Mouse (Mus musculus) thymus, adult 2 months (tissue): ENCODE results near the gene Ryr1.

Experiments
- CTCF ChIP-seq: fragments of 200-500 bp; IDR thresholded peaks from 2 replicates; pipeline ENCODE4 v1.5.1; 2012; ENCODE audit warnings: mild to moderate bottlenecking, control low read depth, low read length, moderate library complexity, borderline replicate concordance; ENCODE audit not compliant: control insufficient read depth, poor library complexity, insufficient read depth; ENCODE audit errors: extremely low read depth
- POLR2A ChIP-seq: fragments of 200-500 bp; IDR thresholded peaks from 2 replicates; pipeline ENCODE4 v1.6.1; 2012; ENCODE audit warnings: mild to moderate bottlenecking, low read length, control low read depth, moderate library complexity; ENCODE audit not compliant: control insufficient read depth, poor library complexity, insufficient read depth; ENCODE audit errors: extremely low read depth

DNA sequence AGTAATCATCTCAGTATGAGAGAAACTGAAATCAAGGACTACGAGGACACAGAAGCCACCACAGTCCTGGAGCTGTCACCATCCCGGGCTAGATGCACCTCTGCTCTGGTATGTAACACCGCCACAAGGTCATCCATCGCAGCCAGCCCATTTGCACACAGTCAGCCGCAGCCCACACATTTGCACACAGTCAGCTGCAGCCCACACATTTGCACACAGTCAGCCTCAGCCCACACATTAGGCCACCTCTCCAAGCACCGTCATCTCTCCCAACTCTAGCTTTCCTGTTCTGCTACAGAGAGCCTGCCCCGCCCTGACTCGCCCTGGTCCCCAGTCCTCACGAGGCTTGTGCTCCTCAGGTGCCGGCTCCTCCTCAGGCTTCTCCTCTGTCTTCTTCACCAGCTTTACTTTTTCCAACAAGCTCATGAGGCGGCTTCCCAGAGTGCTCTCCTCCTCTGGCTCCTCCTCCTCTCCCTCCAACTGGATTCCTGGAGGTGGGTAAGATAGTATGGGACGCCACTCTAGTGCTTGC is 45.5 kb downstream of the Ryr1 start:
- TF ChIP-seq CTCF, result no peak
- no peak for TF ChIP-seq POLR2A
